Mouse (Mus musculus) liver, postnatal 0 days (tissue): Measurements from ENCODE around the gene Adh6b. TPM values are rescaled to one million over a fixed set of nuclear protein-coding genes. Genes with fewer than 3 reads are reported as not detected.

Source experiments
- ATAC-seq: fragments of 200-750 bp; cut with Nextera tagmentation; 2 replicates; pipeline ENCODE4 v1.8.0; 2017; ENCODE audit warnings: mild to moderate bottlenecking, moderate library complexity
- DNase-seq: peaks from one replicate; pipeline ENCODE4 v3.0.0-alpha.2; 2016
- H3K27ac ChIP-seq: fragments of 300-500 bp; sonication (generic); 2 replicates; pipeline ENCODE4 v1.5.1; 2014; ENCODE audit warnings: antibody characterized with exemption, moderate library complexity, mild to moderate bottlenecking, low read depth
- H3K27me3 ChIP-seq: fragments of 300-500 bp; sonication (generic); 2 replicates; pipeline ENCODE4 v1.6.1; 2014; ENCODE audit warnings: low read length, control low read depth, mixed read lengths; ENCODE audit not compliant: insufficient read depth
- H3K36me3 ChIP-seq: fragments of 300-500 bp; sonication (generic); replicated peaks from 2 replicates; pipeline ENCODE4 v1.6.1; 2014; ENCODE audit warnings: mild to moderate bottlenecking, control low read depth, low read length, moderate library complexity, mixed read lengths; ENCODE audit not compliant: insufficient read depth
- H3K4me1 ChIP-seq: fragments of 300-500 bp; sonication (generic); 2 replicates; pipeline ENCODE4 v1.6.1; 2014; ENCODE audit warnings: antibody characterized with exemption, mild to moderate bottlenecking, control low read depth; ENCODE audit not compliant: insufficient read depth
- H3K4me2 ChIP-seq: fragments of 300-500 bp; sonication (generic); 2 replicates; pipeline ENCODE4 v1.6.1; 2014; ENCODE audit warnings: low read depth, mild to moderate bottlenecking, low read length, moderate library complexity, mixed read lengths
- H3K4me3 ChIP-seq: fragments of 300-500 bp; sonication (generic); 2 replicates; pipeline ENCODE4 v1.5.1; 2014; ENCODE audit warnings: low read depth, low read length
- H3K9ac ChIP-seq: fragments of 300-500 bp; sonication (generic); replicated peaks from 2 replicates; pipeline ENCODE4 v1.6.1; 2014; ENCODE audit warnings: mild to moderate bottlenecking, moderate library complexity
- H3K9me3 ChIP-seq: fragments of 300-500 bp; sonication (generic); 2 replicates; pipeline ENCODE4 v1.6.1; 2016; ENCODE audit warnings: mild to moderate bottlenecking, control low read depth, low read length, mixed read lengths
- CTCF ChIP-seq: sonication (generic); IDR thresholded peaks from 2 replicates; pipeline ENCODE4 v1.5.1; 2016; ENCODE audit warnings: antibody characterized with exemption, low read depth
- EP300 ChIP-seq: IDR thresholded peaks from 2 replicates; pipeline ENCODE4 v1.6.1; 2016; ENCODE audit warnings: antibody characterized with exemption, low read depth, mild to moderate bottlenecking
- WGBS: fragments of 180-500 bp; shearing (Covaris S2); extraction: QIAGEN DNeasy Blood & Tissue Kit; methylation state at CpG from one replicate; pipeline ENCODE4 v1.1.7; 2014; ENCODE audit not compliant: insufficient replicate concordance; 5-methylcytosine and 5-hydroxymethylcytosine counted together
- polyA plus RNA-seq: library from polyadenylated mRNA; unstranded; fragments of >200 nt; fragmentation: Nextera tagmentation; extraction: Ambion mirVana; gene quantifications from 2 replicates; pipeline ENCODE4 v1.2.1, GENCODE M21; 2015

Gene Adh6b
- polyA plus RNA-seq, 1 experiment from 2014 or later = 0.18 TPM

DNA sequence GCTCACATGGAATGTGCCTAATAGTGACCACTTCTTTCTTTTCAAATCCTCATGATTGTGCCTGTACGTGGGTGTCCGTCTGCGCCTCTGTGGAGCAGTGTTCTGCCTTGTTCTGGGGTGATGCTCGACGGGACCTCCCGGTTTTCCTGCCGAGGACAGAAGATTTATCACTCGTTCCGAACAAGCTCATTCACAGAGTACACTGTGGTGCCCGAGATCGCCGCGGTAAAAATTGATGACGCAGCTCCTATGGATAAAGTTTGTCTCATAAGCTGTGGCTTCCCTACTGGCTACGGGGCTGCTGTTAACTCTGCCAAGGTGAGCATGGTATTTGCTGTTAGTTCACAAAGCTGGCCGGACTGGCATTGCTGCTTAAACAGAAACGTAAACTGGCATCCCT, 16.6 kb upstream of the Adh6b start:
- DNase-seq (no peak), ATAC-seq (no peak)
- Histone ChIP-seq H3K4me3 (no peak overlapping the region), H3K27ac (no peak overlapping the region), H3K9me3 (no peaks in the 10 kb centered on the region), H3K4me2 (no peak overlapping the region), H3K4me1 (no peaks in the 10 kb centered on the region), H3K9ac (no peak overlapping the region), H3K27me3 (no peaks in the 10 kb centered on the region), H3K36me3 (no peaks in the 10 kb centered on the region)
- WGBS = 89% methylated on average over 17 of the region's 17 CpGs
- no peak for TF ChIP-seq CTCF

- DNase-seq (no peak), ATAC-seq (no peak)
- Histone ChIP-seq H3K9ac (no peak overlapping the region), H3K4me3 (no peak overlapping the region), H3K4me1 (no peaks in the 10 kb centered on the region), H3K4me2 (no peak overlapping the region), H3K36me3 (no peaks in the 10 kb centered on the region), H3K27ac (no peak overlapping the region), H3K9me3 (no peaks in the 10 kb centered on the region), H3K27me3 (no peaks in the 10 kb centered on the region)
- 77% methylated on average over 6 of the region's 6 CpGs for WGBS
- TF ChIP-seq CTCF = no peak
- no peak for TF ChIP-seq EP300
Measured at GRCm38 (mm10) chr3:138325466-138325865, 16.1 kb upstream of the Adh6b start.

DNA sequence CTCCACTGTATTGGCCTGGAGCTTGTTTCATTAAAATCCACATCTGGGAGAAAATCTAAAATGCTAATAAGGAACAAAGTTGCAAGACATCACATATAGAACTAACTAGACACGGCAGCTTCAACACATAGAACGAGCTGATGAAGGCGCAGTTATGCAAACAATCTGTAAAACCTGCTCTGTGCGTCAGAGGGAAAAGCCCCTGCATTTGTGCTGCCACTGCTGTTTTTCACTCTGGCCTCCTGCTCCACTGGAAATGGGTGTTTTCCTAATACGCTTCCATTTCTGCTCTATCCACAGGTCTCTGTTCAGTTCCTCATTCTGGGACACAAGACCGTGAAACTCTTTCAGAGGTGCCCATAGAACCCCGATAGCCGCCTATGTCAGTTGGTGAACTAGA, 7.7 kb upstream of the Adh6b start:
- Histone ChIP-seq H3K9ac (no peak overlapping the region), H3K4me1 (no peaks in the 10 kb centered on the region), H3K4me3 (no peak overlapping the region), H3K9me3 (no peaks in the 10 kb centered on the region), H3K4me2 (no peak overlapping the region), H3K27me3 (no peaks in the 10 kb centered on the region), H3K36me3 (no peaks in the 10 kb centered on the region), H3K27ac (no peak overlapping the region)
- no peak for DNase-seq
- no peak for ATAC-seq
- TF ChIP-seq EP300 (no peak), CTCF (no peak)
- WGBS = 73% methylated on average over 8 of the region's 8 CpGs

GRCm38 (mm10) chr3:138334320-138334719, 7.3 kb upstream of the Adh6b start:
- H3K9ac ChIP-seq = no peak overlapping the region
- no peaks in the 10 kb centered on the region for H3K27me3 ChIP-seq
- no peaks in the 10 kb centered on the region for H3K9me3 ChIP-seq
- DNase-seq = no peak
- H3K27ac ChIP-seq = no peak overlapping the region
- TF ChIP-seq EP300 (no peak), CTCF (no peak)
- ATAC-seq = no peak
- WGBS = 60% methylated on average over 4 of the region's 4 CpGs
- H3K36me3 ChIP-seq = no peaks in the 10 kb centered on the region
- no peaks in the 10 kb centered on the region for H3K4me1 ChIP-seq
- H3K4me3 ChIP-seq = no peak overlapping the region
- H3K4me2 ChIP-seq = no peak overlapping the region

DNA sequence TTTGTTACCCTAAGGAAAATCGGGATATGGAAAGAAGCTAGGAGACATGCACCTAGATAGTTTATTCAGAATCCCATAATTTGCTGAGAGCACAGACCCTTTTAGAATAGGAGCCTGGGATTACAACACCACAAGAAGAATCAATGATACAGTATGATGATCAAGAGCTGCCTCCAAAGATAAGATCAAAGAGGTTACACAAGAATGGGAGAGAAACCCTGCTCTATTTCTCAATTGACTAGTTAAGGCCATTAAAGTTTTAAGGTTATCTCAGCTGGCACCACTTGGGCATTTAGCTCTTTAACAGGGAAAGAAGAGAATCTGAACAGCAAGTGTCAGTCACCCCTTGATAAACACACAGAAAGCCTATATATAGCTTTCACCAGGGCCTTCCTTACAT, 6.0 kb upstream of the Adh6b start:
- Histone ChIP-seq H3K36me3 (no peaks in the 10 kb centered on the region), H3K27ac (no peak overlapping the region), H3K9me3 (no peaks in the 10 kb centered on the region), H3K4me1 (no peaks in the 10 kb centered on the region), H3K27me3 (no peaks in the 10 kb centered on the region), H3K9ac (no peak overlapping the region), H3K4me2 (no peak overlapping the region), H3K4me3 (no peak overlapping the region)
- DNase-seq = no peak
- WGBS = 50% methylated on average over 1 of the region's 1 CpGs
- TF ChIP-seq CTCF = no peak
- TF ChIP-seq EP300 = peak; percentile 8; the same call in 1 of the 2 replicates
- no peak for ATAC-seq

DNA sequence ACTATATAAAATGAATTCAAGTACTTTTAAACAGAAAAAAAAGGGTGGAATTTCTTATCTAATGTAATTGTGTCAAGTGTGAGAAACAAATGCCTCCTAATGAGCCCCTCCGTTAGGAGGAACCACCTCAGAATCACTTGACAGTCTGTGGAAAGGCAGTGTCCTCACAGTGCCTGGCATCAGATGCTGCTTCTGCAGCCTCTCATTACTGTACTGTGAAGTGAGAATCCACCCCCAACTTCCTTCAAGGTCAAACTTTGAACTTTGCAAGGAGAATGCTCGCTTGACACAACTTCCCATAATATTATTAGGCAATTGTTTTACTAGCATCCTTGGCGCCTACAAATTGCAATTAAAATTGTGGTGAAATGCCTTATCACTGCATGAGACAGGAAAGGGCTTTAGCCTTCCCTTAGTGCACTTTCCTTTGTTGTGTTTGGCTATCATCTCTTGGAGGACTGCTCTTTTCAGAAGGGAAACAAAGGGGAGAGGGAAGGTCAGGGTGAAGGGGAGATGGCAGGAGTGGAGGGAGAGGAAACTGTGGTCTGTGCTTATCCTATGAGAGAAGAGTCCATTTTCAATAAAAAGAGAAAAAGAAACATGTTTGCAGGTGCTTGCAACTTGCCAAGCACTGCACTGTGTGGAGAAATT, 5.3 kb upstream of the Adh6b start:
- peak; percentile 23; the same call in 1 of the 2 replicates for TF ChIP-seq EP300
- TF ChIP-seq CTCF = no peak
- Histone ChIP-seq H3K4me3 (no peak overlapping the region), H3K27me3 (no peaks in the 10 kb centered on the region), H3K4me1 (no peaks in the 10 kb centered on the region), H3K9ac (no peak overlapping the region), H3K9me3 (no peaks in the 10 kb centered on the region), H3K36me3 (no peaks in the 10 kb centered on the region), H3K27ac (no peak overlapping the region), H3K4me2 (no peak overlapping the region)
- 34% methylated on average over 3 of the region's 3 CpGs for WGBS
- ATAC-seq = no peak
- no peak for DNase-seq

DNA sequence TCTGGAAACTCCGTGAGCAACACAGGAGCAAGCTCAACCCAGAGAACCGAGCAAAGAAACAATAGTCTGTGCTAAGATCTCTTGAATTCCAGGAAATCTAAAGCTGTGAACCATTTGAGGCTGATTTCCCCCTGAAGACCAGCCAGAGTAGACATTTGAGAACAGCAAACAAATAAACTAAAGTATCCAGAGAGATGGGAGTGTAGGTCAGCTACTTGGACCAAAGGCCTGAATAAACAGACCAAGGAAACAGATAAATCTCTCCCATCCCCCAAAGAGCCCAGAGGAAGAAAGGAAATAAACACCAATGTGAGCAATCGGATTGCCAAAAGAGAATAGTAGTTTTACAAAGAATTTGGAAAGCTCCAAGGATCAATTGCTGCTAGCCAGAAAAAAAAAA, 5.5 kb downstream of the Adh6b start:
- H3K9me3 ChIP-seq = no peaks in the 10 kb centered on the region
- H3K36me3 ChIP-seq = no peaks in the 10 kb centered on the region
- H3K27me3 ChIP-seq = no peaks in the 10 kb centered on the region
- no peak overlapping the region for H3K9ac ChIP-seq
- WGBS = 25% methylated on average over 3 of the region's 3 CpGs
- H3K4me1 ChIP-seq = no peaks in the 10 kb centered on the region
- H3K4me2 ChIP-seq = no peak overlapping the region
- DNase-seq = no peak
- no peak overlapping the region for H3K4me3 ChIP-seq
- no peak for ATAC-seq
- TF ChIP-seq CTCF = no peak
- H3K27ac ChIP-seq = no peak overlapping the region
